Mouse (Mus musculus) frontal cortex, postnatal 14 days (tissue): ENCODE measurements around the gene Ppfibp2.

ENCODE experiments used
- DNase-seq, 2 experiments: peaks; one replicate each; pipeline ENCODE4 v3.0.0; 2022; ENCODE audit warnings: low spot score in 2 of 2

Ppfibp2 gene

GRCm38 (mm10) chr7:107664063-107665056 is 69.4 kb downstream of the Ppfibp2 start:
- DNase-seq, result no peak

GRCm38 (mm10) chr7:107665221-107665585 is 70.2 kb downstream of the Ppfibp2 start:
- DNase-seq, result peak; percentile 24 to 33

- peak in 1 of 2 experiments; percentile 25 for DNase-seq
Observed at GRCm38 (mm10) chr7:107665586-107666261, 70.7 kb downstream of the Ppfibp2 start.

GRCm38 (mm10) chr7:107666262-107666902 is 71.4 kb downstream of the Ppfibp2 start:
- DNase-seq, result no peak

GRCm38 (mm10) chr7:107668514-107668913 is 73.5 kb downstream of the Ppfibp2 start:
- no peak for DNase-seq

GRCm38 (mm10) chr7:107675224-107675623 is 80.2 kb downstream of the Ppfibp2 start:
- no peak for DNase-seq

GRCm38 (mm10) chr7:107680151-107680852 is 85.3 kb downstream of the Ppfibp2 start:
- DNase-seq, result no peak

GRCm38 (mm10) chr7:107681306-107681705 is 86.3 kb downstream of the Ppfibp2 start:
- DNase-seq, result no peak

- no peak for DNase-seq
Observed at GRCm38 (mm10) chr7:107683162-107683561, 88.2 kb downstream of the Ppfibp2 start.

- no peak for DNase-seq
Observed at GRCm38 (mm10) chr7:107683622-107684021, 88.6 kb downstream of the Ppfibp2 start.

GRCm38 (mm10) chr7:107685238-107685954 is 90.4 kb downstream of the Ppfibp2 start:
- DNase-seq, result no peak

- no peak for DNase-seq
Observed at GRCm38 (mm10) chr7:107685955-107686285, 90.9 kb downstream of the Ppfibp2 start.

GRCm38 (mm10) chr7:107687412-107687811 is 92.4 kb downstream of the Ppfibp2 start:
- no peak for DNase-seq

- DNase-seq, result no peak
Observed at GRCm38 (mm10) chr7:107688040-107688439, 93.0 kb downstream of the Ppfibp2 start.

- DNase-seq, result no peak
Observed at GRCm38 (mm10) chr7:107690426-107691221, 95.6 kb downstream of the Ppfibp2 start.

- no peak for DNase-seq
Observed at GRCm38 (mm10) chr7:107691493-107691892, 96.5 kb downstream of the Ppfibp2 start.

- no peak for DNase-seq
Observed at GRCm38 (mm10) chr7:107694254-107694947, 99.4 kb downstream of the Ppfibp2 start.

- DNase-seq, result no peak
Observed at GRCm38 (mm10) chr7:107697066-107697465, 102.1 kb downstream of the Ppfibp2 start.

GRCm38 (mm10) chr7:107699926-107700325 is 104.9 kb downstream of the Ppfibp2 start:
- no peak for DNase-seq

GRCm38 (mm10) chr7:107700646-107701045 is 105.6 kb downstream of the Ppfibp2 start:
- DNase-seq, result no peak
